Mouse (Mus musculus) small intestine, adult 2 months (tissue): ENCODE data around the gene Lrp1.

Source experiments
- CTCF ChIP-seq: fragments of 200-500 bp; IDR thresholded peaks from 2 replicates; pipeline ENCODE4 v1.5.1; 2012; ENCODE audit warnings: low read depth, mild to moderate bottlenecking, control low read depth, inconsistent platforms, low read length, moderate library complexity, mixed read lengths; ENCODE audit not compliant: insufficient replicate concordance, insufficient read length; ENCODE audit errors: extremely low read depth
- POLR2A ChIP-seq: fragments of 200-500 bp; IDR thresholded peaks from 2 replicates; pipeline ENCODE4 v1.6.1; 2012; ENCODE audit warnings: low read depth, mild to moderate bottlenecking, control low read depth, inconsistent platforms, low read length, moderate library complexity

- TF ChIP-seq POLR2A = no peak
- TF ChIP-seq CTCF = no peak
These were observed 132.1 kb downstream of the Lrp1 start for GRCm38 (mm10) chr10:127488856-127489255.
